Comparison of ENCODE assay signal across 15 mouse cellular contexts in genomic region chr6:37360813-37361385, GRCm38 (mm10).
A peak's percentile ranks its signal among the peaks of the same experiment; 100 is the strongest.
DNase-seq lines count a peak whose midpoint lies in the region; ATAC-seq lines count a peak whose summit lies in the region.
"Had no signal": no experiment of that assay in that cellular context is flagged by ENCODE, and none has a peak within 500 bp of the region (broad histone marks: within the 10 kb centered on the region; RNA-seq: fewer than 3 reads in every experiment).

No protein-coding gene starts in this region.

- H3K4me1 ChIP-seq in heart, embryonic 13.5 days, result peaks cover 71% of the 10 kb centered on the region
- H3K4me1 ChIP-seq in midbrain, embryonic 10.5 days, result peaks cover 57% of the 10 kb centered on the region
- H3K4me1 ChIP-seq in midbrain, embryonic 11.5 days (ENCODE audit: control insufficient read depth, insufficient read depth, low read length), result peaks cover 21% of the 10 kb centered on the region
- peaks cover 46% of the 10 kb centered on the region for H3K4me1 ChIP-seq in embryonic facial prominence, embryonic 13.5 days
- H3K4me1 ChIP-seq in limb, embryonic 15.5 days, result peaks cover 30% of the 10 kb centered on the region

- no peaks in the 10 kb centered on the region for H3K27me3 ChIP-seq in heart, embryonic 13.5 days (replicated peaks)
- H3K27me3 ChIP-seq in midbrain, embryonic 10.5 days (ENCODE audit: low read depth, poor library complexity, severe bottlenecking), result no peaks in the 10 kb centered on the region
- no peaks in the 10 kb centered on the region for H3K27me3 ChIP-seq in midbrain, embryonic 11.5 days (ENCODE audit: control insufficient read depth, insufficient read depth, low read length)
- no peaks in the 10 kb centered on the region for H3K27me3 ChIP-seq in embryonic facial prominence, embryonic 13.5 days
- no peaks in the 10 kb centered on the region for H3K27me3 ChIP-seq in limb, embryonic 15.5 days
- H3K27me3 ChIP-seq: CH12.LX, Patski had no signal

- H3K36me3 ChIP-seq in heart, embryonic 13.5 days, result peaks cover 87% of the 10 kb centered on the region
- H3K36me3 ChIP-seq in midbrain, embryonic 10.5 days, result no peaks in the 10 kb centered on the region; the same call in 1 of the 2 replicates
- H3K36me3 ChIP-seq in midbrain, embryonic 11.5 days (ENCODE audit: control insufficient read depth, insufficient read depth, low read length), result no peaks in the 10 kb centered on the region
- H3K36me3 ChIP-seq in embryonic facial prominence, embryonic 13.5 days, result peaks cover 60% of the 10 kb centered on the region
- H3K36me3 ChIP-seq in limb, embryonic 15.5 days, result peaks cover 58% of the 10 kb centered on the region

- H3K4me2 ChIP-seq in heart, embryonic 13.5 days, result no peak overlapping the region
- no peak overlapping the region for H3K4me2 ChIP-seq in midbrain, embryonic 11.5 days
- no peak overlapping the region for H3K4me2 ChIP-seq in embryonic facial prominence, embryonic 13.5 days
- no peak overlapping the region for H3K4me2 ChIP-seq in limb, embryonic 15.5 days

- no peak overlapping the region; the same call in 1 of the 2 replicates for H3K9ac ChIP-seq in heart, embryonic 13.5 days
- H3K9ac ChIP-seq in midbrain, embryonic 11.5 days (ENCODE audit: low read length), result no peak overlapping the region
- 0 out of 2 replicates have a peak overlapping the region, but pooled peaks have one; percentile 27 for H3K9ac ChIP-seq in embryonic facial prominence, embryonic 13.5 days
- H3K9ac ChIP-seq in limb, embryonic 15.5 days, result no peak overlapping the region

- no peak overlapping the region for H3K4me3 ChIP-seq in heart, embryonic 13.5 days
- H3K4me3 ChIP-seq in midbrain, embryonic 10.5 days, result no peak overlapping the region
- H3K4me3 ChIP-seq in midbrain, embryonic 11.5 days (ENCODE audit: low read depth, low read length), result no peak overlapping the region
- H3K4me3 ChIP-seq in embryonic facial prominence, embryonic 13.5 days, result no peak overlapping the region
- no peak overlapping the region for H3K4me3 ChIP-seq in limb, embryonic 15.5 days

- H3K27ac ChIP-seq in heart, embryonic 13.5 days (replicated peaks), result peak overlapping the region; percentile 50
- peak overlapping the region; percentile 50 for H3K27ac ChIP-seq in midbrain, embryonic 10.5 days (replicated peaks)
- no peak overlapping the region for H3K27ac ChIP-seq in midbrain, embryonic 11.5 days (ENCODE audit: low read depth, low read length)
- peak overlapping the region; percentile 64; the same call in 1 of the 2 replicates for H3K27ac ChIP-seq in embryonic facial prominence, embryonic 13.5 days
- peak overlapping the region; percentile 18; the same call in 1 of the 2 replicates for H3K27ac ChIP-seq in limb, embryonic 15.5 days

- WGBS in heart, embryonic 13.5 days, result 52% methylated on average over 11 of the region's 11 CpGs
- WGBS in midbrain, embryonic 10.5 days, result 21% methylated on average over 11 of the region's 11 CpGs
- WGBS in midbrain, embryonic 11.5 days, result 14% methylated on average over 11 of the region's 11 CpGs
- 18% methylated on average over 11 of the region's 11 CpGs for WGBS in embryonic facial prominence, embryonic 13.5 days
- 31% methylated on average over 11 of the region's 11 CpGs for WGBS in limb, embryonic 15.5 days

- ATAC-seq in heart, embryonic 13.5 days (ENCODE audit: extremely low read depth, insufficient number of reproducible peaks, low FRiP score, low TSS enrichment), result no peak
- no peak for ATAC-seq in midbrain, embryonic 11.5 days (ENCODE audit: low FRiP score)
- no peak for ATAC-seq in embryonic facial prominence, embryonic 13.5 days (ENCODE audit: insufficient number of reproducible peaks, insufficient read depth, low FRiP score, low TSS enrichment, low read depth)
- ATAC-seq in limb, embryonic 15.5 days (ENCODE audit: insufficient number of reproducible peaks, low FRiP score, low TSS enrichment, low read depth), result no peak
- ATAC-seq: lung, postnatal 0 days; Patski had no signal

- H3K9me3 ChIP-seq in heart, embryonic 13.5 days, result no peaks in the 10 kb centered on the region
- no peaks in the 10 kb centered on the region for H3K9me3 ChIP-seq in midbrain, embryonic 10.5 days (replicated peaks)
- H3K9me3 ChIP-seq in midbrain, embryonic 11.5 days (ENCODE audit: control insufficient read depth, low read length), result no peaks in the 10 kb centered on the region
- H3K9me3 ChIP-seq in embryonic facial prominence, embryonic 13.5 days, result no peaks in the 10 kb centered on the region
- H3K9me3 ChIP-seq in limb, embryonic 15.5 days, result no peaks in the 10 kb centered on the region

- DNase-seq in heart, adult 18-20 months, result no peak
- no peak for DNase-seq in midbrain, embryonic 10.5 days (ENCODE audit: low spot score)
- DNase-seq in midbrain, embryonic 11.5 days (ENCODE audit: low spot score, missing footprints), result no peak
- DNase-seq in gastrocnemius, postnatal 25 days, result no peak
- DNase-seq in testis, postnatal 14 days (ENCODE audit: low spot score), result no peak
- DNase-seq: adrenal gland, postnatal 25 days; kidney, postnatal 14 days; layer of hippocampus, postnatal 36 days; thymus, adult 18-20 months had no signal
